Mouse (Mus musculus) megakaryocyte, embryonic 14.5 days (primary cell): ENCODE results near the gene Bcl9l.

ENCODE experiments used
- FLI1 ChIP-seq: IDR thresholded peaks from 2 replicates; pipeline ENCODE4 v1.6.1; 2012; ENCODE audit warnings: low read length, inconsistent platforms, mixed read lengths
- GATA1 ChIP-seq: IDR thresholded peaks from 3 replicates; pipeline ENCODE4 v1.6.1; 2012; ENCODE audit warnings: mixed read lengths, low read length, inconsistent platforms, borderline replicate concordance

- TF ChIP-seq GATA1: no peak
- no peak for TF ChIP-seq FLI1
Observed at GRCm38 (mm10) chr9:44508721-44509486, 26.3 kb downstream of the Bcl9l start.
